Mouse (Mus musculus): ENCODE data around the gene Mesd.

The Mesd gene

GRCm38 (mm10) chr7:83913405-83913932, 29.2 kb downstream of the Mesd start:
- no peak for DNase-seq (ENCODE audit: low read depth, low spot score)

GRCm38 (mm10) chr7:83913995-83914394, 29.7 kb downstream of the Mesd start:
- DNase-seq (ENCODE audit: low read depth, low spot score), result no peak

GRCm38 (mm10) chr7:83914566-83914965, 30.3 kb downstream of the Mesd start:
- DNase-seq (ENCODE audit: low read depth, low spot score), result peak; percentile 92

- DNase-seq (ENCODE audit: low read depth, low spot score), result no peak
Observed at GRCm38 (mm10) chr7:83920241-83920640, 36.0 kb downstream of the Mesd start.

GRCm38 (mm10) chr7:83921637-83922036, 37.4 kb downstream of the Mesd start:
- no peak for DNase-seq (ENCODE audit: low read depth, low spot score)

GRCm38 (mm10) chr7:83939017-83939721, 54.9 kb downstream of the Mesd start:
- peak; percentile 74 for DNase-seq (ENCODE audit: low read depth, low spot score)

- peak; percentile 9 for DNase-seq (ENCODE audit: low read depth, low spot score)
Observed at GRCm38 (mm10) chr7:83940136-83940535, 55.9 kb downstream of the Mesd start.

- peak; percentile 44 for DNase-seq (ENCODE audit: low read depth, low spot score)
Observed at GRCm38 (mm10) chr7:83941701-83942101, 57.4 kb downstream of the Mesd start.

- DNase-seq (ENCODE audit: low read depth, low spot score), result no peak
Observed at GRCm38 (mm10) chr7:83948743-83949142, 64.5 kb downstream of the Mesd start.

- no peak for DNase-seq (ENCODE audit: low read depth, low spot score)
Observed at GRCm38 (mm10) chr7:83949662-83950061, 65.4 kb downstream of the Mesd start.

Measured in 3T3-L1 (cell line).